Comparison of ENCODE assay signal across 9 mouse cellular contexts in genomic region chr5:125111137-125111536, GRCm38 (mm10).
DNase-seq lines count a peak whose midpoint lies in the region; ATAC-seq lines count a peak whose summit lies in the region.
"Had no signal": no experiment of that assay in that cellular context is flagged by ENCODE, and none has a peak within 500 bp of the region (broad histone marks: within the 10 kb centered on the region; RNA-seq: fewer than 3 reads in every experiment).

No protein-coding gene starts in this region.

- no peak for ATAC-seq in midbrain, embryonic 16.5 days

- H3K4me1 ChIP-seq in midbrain, embryonic 16.5 days (ENCODE audit: control insufficient read depth, insufficient read depth, low read length) = peaks cover 24% of the 10 kb centered on the region

- WGBS in midbrain, embryonic 16.5 days = 37% methylated on average over 5 of the region's 6 CpGs

- H3K4me2 ChIP-seq in midbrain, embryonic 16.5 days (ENCODE audit: low read length) = no peak overlapping the region
- H3K4me2 ChIP-seq: liver, embryonic 13.5 days had no signal

- H3K27ac ChIP-seq in midbrain, embryonic 16.5 days (ENCODE audit: low read length) = no peak overlapping the region; the same call in 1 of the 2 replicates
- H3K27ac ChIP-seq: liver, embryonic 13.5 days had no signal

- no peak overlapping the region for H3K4me3 ChIP-seq in midbrain, embryonic 16.5 days (ENCODE audit: low read depth, low read length)
- H3K4me3 ChIP-seq: liver, embryonic 13.5 days had no signal

- no peaks in the 10 kb centered on the region for H3K27me3 ChIP-seq in midbrain, embryonic 16.5 days (ENCODE audit: control insufficient read depth, insufficient read depth, low read depth, low read length)
- H3K27me3 ChIP-seq: liver, embryonic 13.5 days had no signal

- DNase-seq in retina, postnatal 1 day = peak; percentile 83
- DNase-seq in retina, embryonic 14.5 days (ENCODE audit: low spot score) = no peak
- peak; percentile 43 for DNase-seq in embryo, embryonic 9.5 days (ENCODE audit: extremely low spot score)
- peak; percentile 62 to 67 for DNase-seq in heart, adult 9 months (ENCODE audit: low spot score in 2 of 2)
- peak; percentile 52 to 69 for DNase-seq in kidney, postnatal 25 days
- DNase-seq in spleen, adult 12 weeks (ENCODE audit: low spot score) = no peak
- DNase-seq in thymus, adult 18-20 months = no peak
- DNase-seq: liver, embryonic 13.5 days had no signal

- H3K9ac ChIP-seq in midbrain, embryonic 16.5 days (ENCODE audit: low read depth, low read length) = peak overlapping the region; percentile 1; the same call in 1 of the 2 replicates
- H3K9ac ChIP-seq: liver, embryonic 13.5 days had no signal

- peaks cover 20% of the 10 kb centered on the region for H3K36me3 ChIP-seq in midbrain, embryonic 16.5 days (ENCODE audit: control insufficient read depth, insufficient read depth, low read length)

- no peaks in the 10 kb centered on the region for H3K9me3 ChIP-seq in midbrain, embryonic 16.5 days (replicated peaks; ENCODE audit: control insufficient read depth, low read length, poor library complexity, severe bottlenecking)
- H3K9me3 ChIP-seq: liver, embryonic 13.5 days had no signal

Comparison
In these comparisons a context has a peak if more than half of its experiments do, and no peak if none do; other contexts are left out.
1. DNase-seq: peak in retina, postnatal 1 day (single experiment), embryo, embryonic 9.5 days (single experiment), heart, adult 9 months (2 of 2) and kidney, postnatal 25 days (2 of 2); none in retina, embryonic 14.5 days (single experiment), spleen, adult 12 weeks (single experiment) and thymus, adult 18-20 months (0 of 2).